Mouse (Mus musculus): Measurements from ENCODE around the gene Ap1m1. TPM values are rescaled to one million over a fixed set of nuclear protein-coding genes. Genes with fewer than 3 reads are reported as not detected.

The Ap1m1 gene
- polyA plus RNA-seq, 1 experiment = 54.7 TPM

- no peak for DNase-seq (ENCODE audit: low read depth)
Observed at GRCm38 (mm10) chr8:72295125-72295524, 55.3 kb downstream of the Ap1m1 start.

GRCm38 (mm10) chr8:72295679-72296078 is 55.9 kb downstream of the Ap1m1 start:
- DNase-seq (ENCODE audit: low read depth) = no peak

- no peak for DNase-seq (ENCODE audit: low read depth)
Observed at GRCm38 (mm10) chr8:72296561-72296960, 56.7 kb downstream of the Ap1m1 start.

DNA sequence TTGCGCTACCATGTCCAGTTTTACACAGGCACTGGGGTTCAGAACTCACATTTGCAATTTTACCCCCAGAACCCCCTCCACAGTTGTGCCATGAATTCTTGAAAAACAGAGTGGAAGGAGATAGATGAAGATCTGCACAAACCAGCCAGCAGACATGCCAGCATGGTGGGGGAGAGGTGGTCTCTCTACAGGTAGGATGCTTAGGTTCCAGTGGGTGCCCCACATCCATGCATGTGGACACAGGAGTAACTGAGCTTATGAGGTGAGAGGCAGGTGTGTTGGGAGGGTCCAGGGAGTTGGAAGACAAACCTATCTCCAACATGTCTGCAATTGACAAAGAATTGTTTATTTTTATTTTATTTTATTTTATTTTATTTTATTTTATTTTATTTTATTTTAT is 59.1 kb downstream of the Ap1m1 start:
- DNase-seq (ENCODE audit: low read depth) = no peak

GRCm38 (mm10) chr8:72300654-72301400 is 61.0 kb downstream of the Ap1m1 start:
- no peak for DNase-seq (ENCODE audit: low read depth)

GRCm38 (mm10) chr8:72301497-72301896 is 61.7 kb downstream of the Ap1m1 start:
- no peak for DNase-seq (ENCODE audit: low read depth)

GRCm38 (mm10) chr8:72302986-72303612 is 63.3 kb downstream of the Ap1m1 start:
- no peak for DNase-seq (ENCODE audit: low read depth)

GRCm38 (mm10) chr8:72303633-72304032 is 63.8 kb downstream of the Ap1m1 start:
- DNase-seq (ENCODE audit: low read depth) = no peak

GRCm38 (mm10) chr8:72305210-72305905 is 65.5 kb downstream of the Ap1m1 start, which contains the start of gene Gm10282:
Gene Gm10282, minus strand, starts transcription at chr8:72305260.
- DNase-seq (ENCODE audit: low read depth) = no peak

DNA sequence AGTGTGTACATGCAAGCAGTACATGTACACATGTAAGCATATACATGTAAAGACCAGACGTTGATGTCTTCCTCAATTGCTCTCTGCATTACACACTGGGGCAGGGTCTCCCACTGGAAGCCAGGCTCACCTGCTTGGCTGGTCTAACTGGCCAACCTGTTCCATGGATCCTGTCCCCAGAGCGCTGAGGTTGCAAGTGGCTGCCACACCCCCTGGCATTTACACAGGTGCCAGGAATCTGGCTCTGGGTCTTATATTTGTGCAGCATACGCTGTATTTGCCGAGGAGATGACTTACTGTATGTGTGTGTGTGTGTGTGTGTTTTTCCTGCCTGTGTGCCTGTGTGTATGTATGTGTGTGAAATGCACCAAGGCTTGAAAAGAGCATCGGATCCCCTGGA is 67.1 kb downstream of the Ap1m1 start:
- no peak for DNase-seq (ENCODE audit: low read depth)

Other genes with a start within 250 kb of the Ap1m1 start
- 4.8 and 6.2 TPM in 2 replicates for gene Cyp4f18, start 230.4 kb upstream of the Ap1m1 start, polyA plus RNA-seq (2012; rRNA removed)
- not detected in 2 replicates for gene Olfr372, start 198.8 kb upstream of the Ap1m1 start, polyA plus RNA-seq (2012; rRNA removed)
- not detected in 2 replicates for gene Olfr373, start 156.8 kb upstream of the Ap1m1 start, polyA plus RNA-seq (2012; rRNA removed)
- gene Olfr374, start 133.0 kb upstream of the Ap1m1 start, polyA plus RNA-seq (2012; rRNA removed) = 0.01 TPM in 1 of 2 replicates, not detected in the other
- 76.9 and 97.8 TPM in 2 replicates for gene Tpm4, start 105.0 kb upstream of the Ap1m1 start, polyA plus RNA-seq (2012; rRNA removed)
- 51.7 and 73.6 TPM in 2 replicates for gene Rab8a, start 78.8 kb upstream of the Ap1m1 start, polyA plus RNA-seq (2012; rRNA removed)
- gene Hsh2d, start 50.4 kb upstream of the Ap1m1 start, polyA plus RNA-seq (2012; rRNA removed) = 0.16 and 0.35 TPM in 2 replicates
- 0.22 TPM in 1 of 2 replicates, not detected in the other for gene Cib3, start 27.2 kb upstream of the Ap1m1 start, polyA plus RNA-seq (2012; rRNA removed)
- gene Gm11034, start 26.4 kb upstream of the Ap1m1 start, polyA plus RNA-seq (2012; rRNA removed) = not detected in 2 replicates
- gene Fam32a, start 20.3 kb upstream of the Ap1m1 start, polyA plus RNA-seq (2012; rRNA removed) = 50.0 and 55.2 TPM in 2 replicates
- 1.1 and 5.1 TPM in 2 replicates for gene Gm10282, start 65.2 kb downstream of the Ap1m1 start, polyA plus RNA-seq (2012; rRNA removed)
- 17.8 and 25.9 TPM in 2 replicates for gene Klf2, start 79.0 kb downstream of the Ap1m1 start, polyA plus RNA-seq (2012; rRNA removed)
- gene Eps15l1, start 181.4 kb downstream of the Ap1m1 start, polyA plus RNA-seq (2012; rRNA removed) = 43.3 and 46.3 TPM in 2 replicates
- gene Calr3, start 203.9 kb downstream of the Ap1m1 start, polyA plus RNA-seq (2012; rRNA removed) = 0.81 and 1.7 TPM in 2 replicates
- 7.6 and 8.1 TPM in 2 replicates for gene 1700030K09Rik, start 203.9 kb downstream of the Ap1m1 start, polyA plus RNA-seq (2012; rRNA removed)
- gene Cherp, start 235.2 kb downstream of the Ap1m1 start, polyA plus RNA-seq (2012; rRNA removed) = 24.6 and 44.4 TPM in 2 replicates

Measured in gonadal fat pad, adult 2 months (tissue).